Mouse (Mus musculus) kidney, postnatal 0 days (tissue): ENCODE results near the gene Zfp457. TPM values are rescaled to one million over a fixed set of nuclear protein-coding genes. Genes with fewer than 3 reads are reported as not detected.

Experiments
- ATAC-seq: fragments of 200-750 bp; cut with Nextera tagmentation; replicated peaks from 2 replicates; pipeline ENCODE4 v1.8.0; 2017; ENCODE audit warnings: low read depth, moderate number of reproducible peaks, moderate TSS enrichment, moderate library complexity; ENCODE audit not compliant: low FRiP score
- DNase-seq: peaks from one replicate; pipeline ENCODE4 v3.0.0-alpha.2; 2016; ENCODE audit warnings: low spot score
- H3K27ac ChIP-seq: fragments of 300-500 bp; sonication (generic); 2 replicates; pipeline ENCODE4 v1.5.1; 2014; ENCODE audit warnings: mild to moderate bottlenecking
- H3K27me3 ChIP-seq: fragments of 300-500 bp; sonication (generic); 2 replicates; pipeline ENCODE4 v1.6.1; 2014; ENCODE audit warnings: low read length, mixed read lengths; ENCODE audit not compliant: insufficient read depth
- H3K36me3 ChIP-seq: fragments of 300-500 bp; sonication (generic); 2 replicates; pipeline ENCODE4 v1.6.1; 2014; ENCODE audit warnings: low read length, mixed read lengths; ENCODE audit not compliant: insufficient read depth
- H3K4me1 ChIP-seq: fragments of 300-500 bp; sonication (generic); replicated peaks from 2 replicates; pipeline ENCODE4 v1.6.1; 2014; ENCODE audit warnings: antibody characterized with exemption, low read length, mixed read lengths; ENCODE audit not compliant: insufficient read depth
- H3K4me2 ChIP-seq: fragments of 300-500 bp; sonication (generic); 2 replicates; pipeline ENCODE4 v1.6.1; 2014; ENCODE audit warnings: mild to moderate bottlenecking, low read length, moderate library complexity, mixed read lengths
- H3K4me3 ChIP-seq: fragments of 300-500 bp; sonication (generic); replicated peaks from 2 replicates; pipeline ENCODE4 v1.5.1; 2014; ENCODE audit warnings: low read depth, low read length
- H3K9ac ChIP-seq: fragments of 300-500 bp; sonication (generic); 2 replicates; pipeline ENCODE4 v1.6.1; 2014; ENCODE audit warnings: low read depth, low read length
- H3K9me3 ChIP-seq: fragments of 300-500 bp; sonication (generic); replicated peaks from 2 replicates; pipeline ENCODE4 v1.6.1; 2016; ENCODE audit warnings: low read length, inconsistent platforms, mixed read lengths
- CTCF ChIP-seq: IDR thresholded peaks from 2 replicates; pipeline ENCODE4 v1.5.1; 2016; ENCODE audit warnings: antibody characterized with exemption, low read depth, mild to moderate bottlenecking, moderate library complexity
- WGBS: fragments of 180-500 bp; shearing (Covaris S2); extraction: QIAGEN DNeasy Blood & Tissue Kit; methylation state at CpG from one replicate; pipeline ENCODE4 v1.1.7; 2014; 5-methylcytosine and 5-hydroxymethylcytosine counted together
- polyA plus RNA-seq: library from polyadenylated mRNA; unstranded; fragments of >200 nt; fragmentation: Nextera tagmentation; extraction: Ambion mirVana; gene quantifications from 2 replicates; pipeline ENCODE4 v1.2.1, GENCODE M21; 2015

Zfp457 gene
- 1.1 and 1.2 TPM in 2 replicates for polyA plus RNA-seq

DNA sequence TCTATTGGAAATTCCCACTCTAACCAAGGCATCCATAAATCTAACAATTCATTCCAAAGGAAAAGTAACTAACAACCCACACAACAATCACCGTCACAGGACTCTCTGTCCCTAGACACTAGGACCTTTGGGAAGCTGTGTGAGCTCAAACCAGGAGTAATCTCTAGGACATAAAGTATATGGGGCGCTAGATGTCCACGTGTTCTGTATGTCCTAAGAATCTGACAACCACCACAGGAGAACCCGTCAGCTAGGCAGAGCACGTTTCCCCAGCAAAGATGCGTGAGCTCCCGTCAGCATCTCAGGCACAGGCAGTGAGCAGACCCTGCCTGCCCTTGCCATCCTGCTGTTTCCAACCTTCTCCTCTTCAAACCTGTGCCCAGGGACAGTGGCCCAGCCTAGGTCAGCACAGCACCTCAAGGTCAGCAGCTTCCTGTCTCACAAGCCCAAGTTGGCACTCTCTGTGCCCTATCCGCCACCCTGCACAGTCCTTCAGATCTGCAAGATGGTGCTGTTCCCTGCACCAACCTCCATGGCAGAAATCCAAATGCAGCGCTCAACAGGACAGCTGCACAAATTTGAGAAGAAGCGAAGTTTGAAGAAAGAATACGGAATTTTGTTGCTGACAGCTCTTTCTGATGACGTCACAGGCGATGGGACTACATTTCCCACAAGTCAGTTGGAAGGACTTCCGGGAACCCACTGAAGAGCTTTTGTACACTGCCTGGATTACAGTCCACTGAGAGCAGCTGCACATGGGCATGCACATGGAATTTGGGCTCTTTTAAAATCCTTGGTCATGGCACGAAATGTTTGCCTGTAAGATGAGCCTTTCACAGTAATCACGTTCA, at the start of gene Zfp457:
TSS of gene Zfp457 (minus strand) at position 664 of the 851 bp plus-strand sequence.
- Histone ChIP-seq H3K9me3 (no peaks in the 10 kb centered on the region), H3K27ac (peak within 1 kb of the TSS; percentile 43; the same call in 1 of the 2 replicates), H3K4me2 (peak within 1 kb of the TSS; percentile 88), H3K4me3 (peak within 1 kb of the TSS; percentile 69), H3K27me3 (no peaks in the 10 kb centered on the region), H3K4me1 (0 out of 2 replicates have a peak, but pooled peaks cover 9% of the 10 kb centered on the region), H3K36me3 (no peaks in the 10 kb centered on the region), H3K9ac (peak within 1 kb of the TSS; percentile 81)
- WGBS: 7% methylated on average over 16 of the region's 16 CpGs
- ATAC-seq: peak; percentile 97
- TF ChIP-seq CTCF: 0 out of 2 replicates have a peak, but pooled peaks have one; percentile 7
- peak; percentile 95 for DNase-seq

DNA sequence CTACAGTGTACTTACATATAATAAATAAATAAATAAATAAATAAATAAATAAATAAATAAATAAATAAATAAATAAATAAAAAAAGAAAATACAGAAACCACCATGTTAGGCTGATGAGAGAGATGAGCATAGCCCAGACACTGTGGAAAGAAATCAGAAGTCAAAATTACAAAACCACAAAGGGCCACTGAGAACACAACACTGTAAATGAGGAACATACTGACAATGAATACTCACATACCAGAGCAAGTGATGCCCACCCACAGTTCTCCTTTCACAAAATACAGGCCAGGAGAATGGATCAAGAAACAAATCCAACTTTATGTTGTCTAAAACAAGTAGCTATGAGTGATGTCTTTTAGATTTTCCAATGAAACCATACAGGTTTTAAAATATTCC, 45.6 kb upstream of the Zfp457 start:
- Histone ChIP-seq H3K36me3 (no peaks in the 10 kb centered on the region), H3K4me1 (no peaks in the 10 kb centered on the region), H3K27ac (no peak overlapping the region), H3K4me2 (no peak overlapping the region), H3K27me3 (no peaks in the 10 kb centered on the region), H3K4me3 (no peak overlapping the region), H3K9me3 (no peaks in the 10 kb centered on the region), H3K9ac (no peak overlapping the region)
- DNase-seq (no peak), ATAC-seq (no peak)
- TF ChIP-seq CTCF: no peak

DNA sequence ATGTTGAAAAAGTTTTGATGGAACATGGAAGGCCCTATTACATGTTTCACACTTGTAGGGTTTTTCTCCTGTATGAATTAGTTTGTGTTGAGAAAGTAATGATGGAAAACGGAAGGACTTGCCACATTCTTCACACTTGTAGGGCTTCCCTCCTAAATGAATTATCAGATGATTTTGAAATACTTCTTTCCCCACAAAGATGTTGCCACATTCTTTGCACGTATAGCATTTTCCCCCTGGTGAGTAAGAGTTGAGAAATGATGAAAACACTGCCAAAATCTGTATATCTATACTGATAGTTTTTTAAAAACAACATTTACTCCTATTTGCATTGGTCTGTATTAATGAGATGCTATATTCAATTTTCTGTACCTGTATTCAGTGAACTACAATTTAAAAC, 37.1 kb upstream of the Zfp457 start:
- ATAC-seq (no peak), DNase-seq (no peak)
- no peak overlapping the region for H3K9ac ChIP-seq
- H3K9me3 ChIP-seq: no peaks in the 10 kb centered on the region
- no peaks in the 10 kb centered on the region for H3K27me3 ChIP-seq
- no peak overlapping the region for H3K27ac ChIP-seq
- no peak overlapping the region for H3K4me2 ChIP-seq
- WGBS: 90% methylated on average over 2 of the region's 2 CpGs
- H3K4me1 ChIP-seq: no peaks in the 10 kb centered on the region
- no peaks in the 10 kb centered on the region for H3K36me3 ChIP-seq
- no peak overlapping the region for H3K4me3 ChIP-seq
- no peak for TF ChIP-seq CTCF

DNA sequence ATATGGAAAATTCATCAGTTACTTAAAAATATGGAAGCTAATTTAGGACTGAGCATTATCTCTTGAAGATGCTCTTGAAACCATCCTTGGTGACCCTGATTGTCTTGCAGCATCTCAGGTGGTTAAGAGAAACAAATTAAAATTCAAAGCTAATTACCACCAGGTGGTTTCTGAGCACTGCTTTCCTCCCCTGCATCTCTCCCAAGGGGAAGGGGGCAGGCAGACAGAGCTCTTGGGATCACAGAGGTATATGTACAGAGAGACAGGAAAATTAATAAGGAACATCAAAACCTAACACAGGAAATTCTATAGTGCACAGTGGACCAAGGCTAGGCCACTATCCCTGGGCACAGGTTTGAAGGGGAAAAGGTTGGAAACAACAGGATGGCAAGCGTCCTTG, 26.6 kb upstream of the Zfp457 start:
- peak overlapping the region; percentile 51; the same call in 1 of the 2 replicates for H3K9ac ChIP-seq
- WGBS: 71% methylated on average over 1 of the region's 1 CpGs
- H3K9me3 ChIP-seq: no peaks in the 10 kb centered on the region
- peak; percentile 27; the same call in 1 of the 2 replicates for ATAC-seq
- peaks cover 3% of the 10 kb centered on the region for H3K4me1 ChIP-seq
- H3K4me3 ChIP-seq: peak overlapping the region; percentile 50
- H3K27me3 ChIP-seq: no peaks in the 10 kb centered on the region
- no peak for DNase-seq
- H3K36me3 ChIP-seq: no peaks in the 10 kb centered on the region
- H3K27ac ChIP-seq: peak overlapping the region; percentile 15; the same call in 1 of the 2 replicates
- no peak for TF ChIP-seq CTCF
- H3K4me2 ChIP-seq: peak overlapping the region; percentile 78

DNA sequence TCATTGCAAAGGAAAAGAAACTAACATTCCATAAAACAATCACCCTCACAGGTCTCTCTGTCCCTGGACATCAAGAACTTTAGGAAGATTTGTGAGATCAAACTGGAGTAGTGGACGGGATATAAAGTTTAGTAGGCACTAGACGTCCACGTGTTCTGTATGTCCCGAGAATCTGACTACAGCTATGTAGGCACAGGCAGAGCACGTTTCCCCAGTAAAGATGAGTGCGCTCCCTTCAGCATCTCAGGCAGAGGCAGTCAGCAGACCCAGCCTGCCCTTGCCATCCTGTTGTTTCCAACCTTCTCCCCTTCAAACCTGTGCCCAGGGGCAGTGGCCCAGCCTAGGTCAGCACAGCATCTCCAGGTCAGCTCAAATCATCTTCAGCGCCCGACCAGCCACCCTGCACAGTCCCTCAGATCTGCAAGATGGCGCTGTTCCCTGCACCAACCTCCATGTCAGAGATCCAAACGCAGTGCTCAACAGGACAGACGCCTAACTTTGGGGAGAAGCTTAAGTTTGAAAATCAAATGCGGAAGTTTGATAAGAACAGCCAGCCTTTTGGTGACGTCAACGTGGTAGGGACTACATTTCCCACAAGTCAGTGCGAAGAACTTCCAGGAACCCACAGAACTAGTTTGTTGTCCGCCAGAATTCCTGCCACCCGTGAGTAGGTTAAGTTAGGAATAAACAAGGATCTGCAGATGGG, 25.9 kb upstream of the Zfp457 start, which contains the start of gene Zfp595:
TSS of gene Zfp595 (minus strand) at position 552 of the 706 bp plus-strand sequence.
- no peaks in the 10 kb centered on the region for H3K27me3 ChIP-seq
- peak within 1 kb of the TSS; percentile 50 for H3K4me3 ChIP-seq
- peak within 1 kb of the TSS; percentile 47; the same call in 1 of the 2 replicates for H3K27ac ChIP-seq
- H3K4me2 ChIP-seq: peak within 1 kb of the TSS; percentile 78
- peaks cover 3% of the 10 kb centered on the region for H3K4me1 ChIP-seq
- TF ChIP-seq CTCF: peak; percentile 71
- peak; percentile 96 for DNase-seq
- peak within 1 kb of the TSS; percentile 51 for H3K9ac ChIP-seq
- 12% methylated on average over 17 of the region's 17 CpGs for WGBS
- ATAC-seq: peak; percentile 93
- no peaks in the 10 kb centered on the region for H3K9me3 ChIP-seq
- no peaks in the 10 kb centered on the region for H3K36me3 ChIP-seq

DNA sequence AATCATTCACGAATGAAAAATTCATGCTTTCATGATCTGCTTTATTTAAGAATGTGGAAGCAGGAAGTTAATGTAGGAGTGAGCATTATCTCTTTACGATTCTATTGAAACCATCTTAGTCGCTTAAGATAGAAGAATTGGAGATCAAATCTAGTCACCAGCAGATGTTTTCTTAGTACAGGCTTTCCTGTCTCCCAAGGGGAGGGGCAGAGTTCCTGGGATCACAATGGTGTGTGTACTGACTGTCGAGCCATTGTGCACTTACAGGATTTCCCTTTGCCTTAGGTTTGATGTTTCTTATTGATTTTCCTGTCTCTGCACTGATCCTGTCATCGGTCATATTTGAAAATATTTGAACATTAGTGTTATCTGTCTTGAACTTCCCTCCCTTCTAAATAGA, 433 bp upstream of the Zfp457 start:
- peak overlapping the region; percentile 81; the same call in 1 of the 2 replicates for H3K9ac ChIP-seq
- H3K27me3 ChIP-seq: no peaks in the 10 kb centered on the region
- no peaks in the 10 kb centered on the region for H3K36me3 ChIP-seq
- no peak overlapping the region for H3K27ac ChIP-seq
- H3K4me1 ChIP-seq: 0 out of 2 replicates have a peak, but pooled peaks cover 9% of the 10 kb centered on the region
- H3K4me2 ChIP-seq: peak overlapping the region; percentile 88
- 28% methylated on average over 5 of the region's 5 CpGs for WGBS
- peak overlapping the region; percentile 69 for H3K4me3 ChIP-seq
- ATAC-seq: no peak
- no peak for TF ChIP-seq CTCF
- DNase-seq: peak; percentile 16
- no peaks in the 10 kb centered on the region for H3K9me3 ChIP-seq
